In the genomic region with DNA sequence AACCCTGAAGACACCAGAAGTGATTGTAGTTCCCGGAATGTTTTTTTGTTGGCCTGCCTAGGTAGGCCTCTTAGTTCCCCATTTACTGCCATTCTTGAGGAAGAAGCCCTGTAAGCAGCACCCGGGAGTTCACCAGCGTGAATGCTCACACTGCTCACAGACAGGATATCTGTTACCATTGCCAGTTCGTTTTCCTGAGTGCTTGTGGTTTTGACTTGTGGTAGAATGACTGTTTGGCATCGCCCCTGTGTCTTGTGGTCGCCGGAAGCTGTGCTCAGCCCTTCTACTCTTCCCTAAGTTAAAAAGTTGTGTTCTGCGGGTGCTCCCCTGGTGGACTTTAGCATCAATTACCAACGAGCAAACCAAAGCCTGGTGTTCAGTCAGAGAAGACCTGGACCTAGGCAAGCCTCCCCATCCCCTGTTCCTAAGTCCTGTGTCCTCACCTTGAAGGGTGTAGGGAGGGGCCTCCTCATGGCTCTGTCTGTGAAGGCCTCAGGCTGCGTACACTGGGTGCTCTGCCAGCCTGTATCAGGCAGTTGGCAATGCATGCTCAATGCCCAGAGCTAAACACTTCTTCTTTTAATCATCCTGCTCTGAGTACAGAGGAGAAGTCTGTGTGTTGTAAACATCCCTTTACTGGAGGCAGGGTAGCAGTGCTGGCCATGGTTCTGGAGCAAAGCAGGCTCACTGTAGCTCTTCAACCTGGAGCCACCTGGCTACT, we compare ENCODE assay signal across 10 mouse cellular contexts. TPM values are rescaled to one million over a fixed set of nuclear protein-coding genes. Genes with fewer than 3 reads are reported as not detected.
DNase-seq lines count a peak whose midpoint lies in the region; ATAC-seq and TF ChIP-seq lines count a peak whose summit lies in the region.
"Had no signal": no experiment of that assay in that cellular context is flagged by ENCODE, and none has a peak within 500 bp of the region (broad histone marks: within the 10 kb centered on the region; RNA-seq: fewer than 3 reads in every experiment).

No protein-coding gene starts in this region.

- H3K4me3 ChIP-seq in kidney, adult 2 months (ENCODE audit: insufficient read depth, low read depth, low read length) = no peak overlapping the region
- no peak overlapping the region for H3K4me3 ChIP-seq in kidney, embryonic 14.5 days (ENCODE audit: low read length)
- H3K4me3 ChIP-seq in liver, embryonic 13.5 days (replicated peaks) = no peak overlapping the region
- H3K4me3 ChIP-seq: forebrain, embryonic 12.5 days had no signal

- TF ChIP-seq POLR2A in kidney, adult 2 months (IDR thresholded peaks at IDR 0.05; ENCODE audit: low read depth, low read length) = no peak

- DNase-seq in kidney, adult 2 months = peak; percentile 79
- DNase-seq in NIH3T3 (ENCODE audit: low read depth) = peak; percentile 70
- no peak for DNase-seq in liver, embryonic 13.5 days
- peak; percentile 82 for DNase-seq in splenic B cell, adult 2 months (ENCODE audit: low read depth, low spot score)
- DNase-seq in ovary, postnatal 14 days (ENCODE audit: low spot score) = no peak
- no peak for DNase-seq in embryo, embryonic 9.5 days (ENCODE audit: extremely low spot score)
- no peak for DNase-seq in cerebellum, adult 8-10 months
- DNase-seq: cerebellum, adult 9-10 months had no signal

- no peaks in the 10 kb centered on the region for H3K9me3 ChIP-seq in kidney, embryonic 14.5 days (ENCODE audit: control insufficient read depth, low read length)
- H3K9me3 ChIP-seq in liver, embryonic 13.5 days (replicated peaks) = no peaks in the 10 kb centered on the region
- H3K9me3 ChIP-seq: forebrain, embryonic 12.5 days had no signal

- no peak for TF ChIP-seq CTCF in kidney, adult 2 months (conservative IDR thresholded peaks at IDR 0.05; ENCODE audit: insufficient read depth, insufficient read length, low read depth, low read length)

- H3K4me2 ChIP-seq in kidney, embryonic 14.5 days (replicated peaks; ENCODE audit: low read depth, low read length) = no peak overlapping the region
- H3K4me2 ChIP-seq in liver, embryonic 13.5 days = peak overlapping the region; percentile 34
- H3K4me2 ChIP-seq: forebrain, embryonic 12.5 days had no signal

- no peaks in the 10 kb centered on the region for H3K27me3 ChIP-seq in kidney, adult 2 months (replicated peaks; ENCODE audit: control insufficient read depth, insufficient read depth, low read length)
- peaks cover 30% of the 10 kb centered on the region for H3K27me3 ChIP-seq in kidney, embryonic 14.5 days (ENCODE audit: control insufficient read depth, insufficient read depth, low read length)
- peaks cover 9% of the 10 kb centered on the region for H3K27me3 ChIP-seq in liver, embryonic 13.5 days
- no peaks in the 10 kb centered on the region for H3K27me3 ChIP-seq in splenic B cell, adult 2 months (ENCODE audit: control insufficient read depth, insufficient read depth, low read length, poor library complexity, severe bottlenecking)

- no peak for ATAC-seq in kidney, embryonic 14.5 days (ENCODE audit: low FRiP score, low TSS enrichment)
- no peak for ATAC-seq in liver, embryonic 13.5 days (ENCODE audit: low read depth)

- H3K4me1 ChIP-seq in kidney, adult 2 months (ENCODE audit: control insufficient read depth, insufficient read depth, low read length) = peaks cover 16% of the 10 kb centered on the region
- peaks cover 5% of the 10 kb centered on the region; the same call in 1 of the 2 replicates for H3K4me1 ChIP-seq in kidney, embryonic 14.5 days (ENCODE audit: control insufficient read depth, insufficient read depth, low read length)
- H3K4me1 ChIP-seq in liver, embryonic 13.5 days (replicated peaks) = peaks cover 75% of the 10 kb centered on the region

- no peak overlapping the region for H3K9ac ChIP-seq in kidney, embryonic 14.5 days (ENCODE audit: low read depth, low read length)
- H3K9ac ChIP-seq in liver, embryonic 13.5 days = peak overlapping the region; percentile 11; the same call in 1 of the 2 replicates
- H3K9ac ChIP-seq: forebrain, embryonic 12.5 days had no signal

- peak overlapping the region; percentile 10 for H3K27ac ChIP-seq in kidney, adult 2 months (ENCODE audit: insufficient read depth, low read depth, low read length)
- H3K27ac ChIP-seq in kidney, embryonic 14.5 days (ENCODE audit: low read depth, low read length) = no peak overlapping the region
- peak overlapping the region; percentile 69 for H3K27ac ChIP-seq in liver, embryonic 13.5 days
- H3K27ac ChIP-seq: forebrain, embryonic 12.5 days had no signal

- no peaks in the 10 kb centered on the region for H3K36me3 ChIP-seq in kidney, adult 2 months (ENCODE audit: control insufficient read depth, insufficient read depth, low read length)
- no peaks in the 10 kb centered on the region for H3K36me3 ChIP-seq in kidney, embryonic 14.5 days (ENCODE audit: control insufficient read depth, insufficient read depth, low read length)
- no peaks in the 10 kb centered on the region for H3K36me3 ChIP-seq in liver, embryonic 13.5 days
- H3K36me3 ChIP-seq in splenic B cell, adult 2 months (ENCODE audit: control insufficient read depth, insufficient read depth, low read length, poor library complexity, severe bottlenecking) = no peaks in the 10 kb centered on the region
- H3K36me3 ChIP-seq: forebrain, embryonic 12.5 days had no signal

- 55% methylated on average over 10 of the region's 10 CpGs for WGBS in kidney, adult 2 months
- 72% methylated on average over 10 of the region's 10 CpGs for WGBS in kidney, embryonic 14.5 days
- WGBS in liver, embryonic 13.5 days (ENCODE audit: insufficient replicate concordance) = 21% methylated on average over 10 of the region's 10 CpGs

RNA-seq across cellular contexts. Expression of gene Il17ra, which starts 3.7 kb away (rescaled TPM):
- 36.1 and 37.2 TPM in 2 replicates for polyA plus RNA-seq in kidney, adult 2 months (2012; rRNA removed)
- polyA plus RNA-seq in kidney, embryonic 14.5 days (2014; fragmentation: Nextera tagmentation; extraction: Ambion mirVana) = 2.3 and 2.4 TPM in 2 replicates
- 9.3 and 10.8 TPM in 2 replicates for polyA plus RNA-seq in liver, embryonic 13.5 days (2015; fragmentation: Nextera tagmentation; extraction: Ambion mirVana)

RNA-seq across cellular contexts. Expression of gene Tmem121b, which starts 26.8 kb away (rescaled TPM):
- 0.01 and 0.05 TPM in 2 replicates for polyA plus RNA-seq in kidney, adult 2 months (2012; rRNA removed)
- polyA plus RNA-seq in kidney, embryonic 14.5 days (2014; fragmentation: Nextera tagmentation; extraction: Ambion mirVana) = 0.04 and 0.21 TPM in 2 replicates
- not detected in 2 replicates for polyA plus RNA-seq in liver, embryonic 13.5 days (2015; fragmentation: Nextera tagmentation; extraction: Ambion mirVana)

Comparison
In these comparisons a context has a peak if more than half of its experiments do, and no peak if none do; other contexts are left out.
1. DNase-seq: peak in kidney, adult 2 months (single experiment), NIH3T3 (single experiment) and splenic B cell, adult 2 months (single experiment); none in liver, embryonic 13.5 days (single experiment), ovary, postnatal 14 days (single experiment), embryo, embryonic 9.5 days (single experiment) and cerebellum, adult 8-10 months (single experiment).